Mouse (Mus musculus): ENCODE measurements around the gene 1810009A15Rik.

1810009A15Rik gene

DNA sequence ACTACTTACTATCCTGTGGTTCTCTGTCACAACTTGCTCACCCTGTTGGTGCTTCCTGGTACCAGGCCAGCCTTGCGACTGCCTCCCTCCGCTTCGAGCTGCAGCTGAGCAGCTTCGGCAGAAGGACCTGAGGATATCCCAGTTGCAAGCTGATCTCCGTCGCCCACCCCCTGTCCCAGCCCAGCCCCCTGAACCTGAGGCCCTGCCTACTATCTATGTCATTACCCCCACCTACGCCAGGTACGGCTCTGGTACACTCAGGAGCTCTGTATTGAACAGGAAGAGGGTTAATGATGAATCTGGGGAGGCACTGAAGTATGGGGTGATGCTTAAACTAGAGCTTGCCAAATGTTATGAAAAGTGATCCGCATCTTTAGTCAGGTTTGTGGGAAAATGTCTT, 33.1 kb downstream of the 1810009A15Rik start:
- DNase-seq: no peak

DNA sequence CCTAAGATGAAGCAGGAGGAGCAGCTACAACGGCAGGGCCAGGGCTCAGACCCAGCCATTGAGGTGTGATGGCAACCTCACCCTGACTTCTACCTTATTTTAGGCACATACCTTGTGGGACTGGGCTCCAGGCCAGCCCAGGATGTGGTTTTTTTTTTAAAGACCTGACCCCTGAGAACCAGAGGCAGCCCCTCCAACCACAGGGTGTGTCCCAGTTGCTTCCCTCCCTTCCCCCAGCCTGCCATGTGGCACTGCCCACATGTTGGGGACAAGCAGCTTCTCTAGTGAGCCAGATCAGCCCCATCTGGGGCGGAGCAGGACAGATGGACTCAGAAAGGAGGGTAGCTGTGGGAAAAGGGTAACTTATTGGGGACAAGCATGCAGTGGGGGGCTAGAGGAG, 38.1 kb downstream of the 1810009A15Rik start:
- DNase-seq: no peak

DNA sequence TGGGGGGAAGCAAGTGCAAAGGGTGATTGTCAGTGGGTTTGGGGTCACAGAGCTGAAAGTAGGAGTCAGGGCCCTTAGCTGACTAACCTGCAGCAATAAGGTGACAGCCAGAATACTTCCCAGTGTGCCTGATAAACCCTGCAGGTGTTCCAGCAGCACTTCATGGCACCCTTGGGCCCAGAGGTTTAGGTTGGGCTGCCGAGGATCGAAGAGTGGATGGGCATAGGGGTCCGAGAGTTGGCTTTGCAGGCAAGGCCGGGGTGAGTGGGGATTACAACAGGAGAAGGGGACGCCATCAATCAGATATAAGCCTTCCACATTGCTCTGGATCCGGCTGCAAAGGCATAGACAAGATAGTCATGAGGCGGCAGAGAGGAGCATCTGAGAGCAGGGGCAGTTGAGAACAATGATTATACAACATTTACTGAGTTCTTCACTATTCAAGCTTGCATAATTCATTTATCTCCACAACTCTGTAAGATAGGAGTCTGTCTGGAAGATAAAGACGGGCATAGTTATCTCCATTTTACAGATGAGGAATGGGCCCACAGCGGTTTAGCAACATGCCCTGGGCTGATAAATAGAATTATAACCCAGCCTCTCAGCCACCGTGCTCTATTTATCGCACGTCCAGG, 39.4 kb downstream of the 1810009A15Rik start:
- DNase-seq: no peak

DNA sequence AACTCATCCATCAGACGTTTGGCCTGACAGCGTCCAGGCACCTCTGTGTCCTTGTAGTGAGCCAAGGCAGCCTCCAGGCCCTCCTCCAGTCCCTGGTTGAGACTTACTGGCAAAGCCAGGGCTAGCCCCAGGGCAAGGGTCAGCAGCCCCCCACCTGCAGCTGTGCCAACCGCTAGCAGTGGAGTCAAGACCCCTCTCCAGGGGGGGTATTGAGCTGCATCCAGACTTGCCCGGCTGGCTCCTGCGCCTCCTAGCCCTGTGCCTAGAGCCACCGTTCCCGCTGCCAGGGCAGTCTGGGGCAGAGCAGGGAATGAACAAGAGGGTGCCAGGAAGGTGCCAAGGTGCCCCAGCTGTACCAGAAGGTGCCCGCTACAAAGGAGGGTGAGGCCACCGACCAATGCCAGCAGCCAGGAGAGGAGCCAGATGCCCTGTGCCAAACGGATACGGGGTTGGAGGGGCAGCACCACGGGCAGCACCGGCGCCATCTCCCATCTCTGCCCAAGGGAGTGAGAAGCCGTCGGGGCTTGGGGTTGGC, 40.1 kb downstream of the 1810009A15Rik start:
- no peak for DNase-seq

DNA sequence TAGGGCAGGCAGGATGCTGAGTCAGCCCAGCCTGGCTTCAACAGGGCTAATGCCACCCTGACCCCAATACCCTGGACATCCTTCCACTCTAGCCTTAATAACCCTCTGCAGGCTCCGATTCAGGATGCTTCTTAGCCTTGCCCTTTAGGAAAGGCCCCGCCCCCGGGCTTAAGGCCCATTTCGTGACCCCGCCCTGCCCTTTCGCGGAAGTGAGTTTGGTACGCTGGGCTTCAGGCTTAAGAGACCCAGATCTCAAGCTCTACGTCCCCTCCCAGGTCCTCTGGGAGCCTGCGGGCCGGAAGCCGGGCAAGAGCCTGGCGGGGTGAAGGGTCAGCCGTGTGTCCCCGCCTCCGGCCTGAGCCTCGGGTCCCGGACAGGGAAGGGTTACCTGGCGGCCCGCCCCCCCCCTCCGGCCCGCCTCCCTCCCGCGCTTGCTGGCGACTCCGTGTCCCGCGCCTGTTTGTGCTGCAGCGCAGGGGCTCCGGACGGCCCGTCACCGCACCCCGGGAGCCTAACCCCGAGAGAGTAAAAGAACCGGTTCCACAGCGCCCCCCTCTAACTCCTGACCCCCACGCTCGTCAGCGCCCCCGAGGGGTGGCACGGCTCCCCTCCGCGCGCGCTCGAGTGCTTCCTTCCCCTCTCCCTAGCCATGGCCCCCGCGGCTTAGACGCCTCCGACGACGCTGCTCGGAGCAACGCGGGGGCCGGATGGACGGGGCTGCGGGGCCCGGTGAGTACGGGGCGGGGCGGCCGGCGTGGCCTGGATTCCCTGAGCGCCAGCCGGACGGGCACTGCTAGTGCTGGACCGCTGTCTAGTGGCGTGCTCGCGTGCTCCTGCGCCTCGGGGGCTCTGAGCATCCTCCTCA, 40.8 kb downstream of the 1810009A15Rik start, which contains the start of the genes Rom1 and Eml3:
Gene Rom1 (minus strand): TSS at position 133 of the 865 bp plus-strand sequence.
Gene Eml3 (plus strand): TSS at position 329 of the 865 bp plus-strand sequence.
- peak; percentile 54 for DNase-seq

DNA sequence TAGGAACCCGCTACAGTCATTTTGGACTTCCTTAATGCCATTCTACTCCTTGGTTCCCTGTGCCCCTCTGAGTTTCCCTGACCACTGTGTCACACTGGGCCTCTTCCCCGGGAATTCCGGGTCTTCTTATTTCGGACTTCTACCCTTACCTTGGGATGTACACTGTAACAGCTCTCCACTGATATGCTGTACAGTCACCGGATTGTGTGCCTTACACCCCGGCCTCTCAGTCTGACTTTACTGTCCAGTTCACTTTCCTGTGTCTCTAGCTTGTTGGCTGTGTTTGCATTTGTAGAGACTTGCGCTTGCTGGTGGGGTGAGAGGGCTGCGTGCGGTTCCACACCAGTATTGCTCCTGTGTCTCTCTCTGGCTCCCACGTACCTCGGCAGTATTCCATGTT, 41.5 kb downstream of the 1810009A15Rik start:
- no peak for DNase-seq

DNA sequence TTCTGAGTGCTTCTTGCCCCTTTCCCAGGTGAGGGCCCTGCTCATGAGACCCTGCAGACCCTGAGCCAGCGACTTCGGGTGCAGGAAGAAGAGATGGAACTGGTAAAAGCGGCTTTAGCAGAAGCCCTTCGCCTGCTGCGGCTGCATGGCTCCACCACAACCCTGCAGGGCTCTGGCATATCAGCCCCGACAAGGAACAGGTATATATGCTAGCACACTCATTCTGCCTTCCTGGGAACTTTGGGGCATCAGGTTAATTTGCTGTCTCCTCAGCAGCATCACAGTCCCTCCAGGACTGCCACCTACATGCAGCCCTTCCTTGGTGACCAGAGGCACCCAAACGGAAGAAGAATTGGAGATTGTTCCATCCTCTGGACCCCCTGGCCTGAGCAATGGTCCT, 42.1 kb downstream of the 1810009A15Rik start:
- no peak for DNase-seq

DNA sequence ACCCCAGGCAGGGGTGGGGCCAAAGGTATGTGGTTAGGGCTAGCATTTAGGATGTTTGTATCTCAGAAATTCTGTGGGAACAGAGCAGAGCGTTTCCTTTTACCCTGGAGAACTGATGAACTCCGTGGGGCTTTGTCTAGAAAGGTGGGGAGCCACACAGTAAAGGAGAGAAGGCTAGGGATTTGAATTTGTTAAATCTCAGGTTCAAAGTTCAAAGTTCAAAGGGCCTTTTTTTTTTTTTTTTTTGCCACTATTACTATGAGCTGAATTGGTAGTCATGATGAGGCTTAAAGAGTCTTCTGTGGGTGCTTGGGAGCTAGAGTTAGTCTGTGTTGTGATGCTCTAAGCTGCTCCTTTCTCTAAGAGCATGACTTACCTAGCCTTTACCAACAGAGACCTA, 48.1 kb downstream of the 1810009A15Rik start:
- no peak for DNase-seq

Data from right cerebral cortex, postnatal 4 days (tissue).